Mouse (Mus musculus) layer of hippocampus, adult 18-20 months (tissue): Measurements from ENCODE around the gene Nsmce4a. TPM values are rescaled to one million over a fixed set of nuclear protein-coding genes. Genes with fewer than 3 reads are reported as not detected.

Experiments
- total RNA-seq, 2 experiments: library from RNA; stranded (reverse); gene quantifications; 2 replicates each; pipeline ENCODE4 v1.2.3; 2021

The Nsmce4a gene
- total RNA-seq, 2 experiments from 2014 or later: 40.7 to 44.1 TPM

Other genes starting within 250 kb of the Nsmce4a start
- gene Ate1, start 52.7 kb downstream of the Nsmce4a start, total RNA-seq: 10 to 100 TPM; 69.7 to 71.3 TPM
- gene Tacc2, start 4.3 kb upstream of the Nsmce4a start, total RNA-seq: 10 to 100 TPM; 73.8 to 77.5 TPM
- gene Btbd16, start 201.0 kb upstream of the Nsmce4a start, total RNA-seq: under 1 TPM; 0.74 to 0.94 TPM